Mouse (Mus musculus): Measurements from ENCODE around the gene Hmgn1. TPM values are rescaled to one million over a fixed set of nuclear protein-coding genes. Genes with fewer than 3 reads are reported as not detected.

The Hmgn1 gene
- polyA plus RNA-seq, 1 experiment from 2014 or later: 536 TPM

- Histone ChIP-seq H3K9me3 (replicated peaks; ENCODE audit: control insufficient read depth, low read length) (no peaks in the 10 kb centered on the region), H3K36me3 (ENCODE audit: control insufficient read depth, insufficient read depth, low read length) (peaks cover 14% of the 10 kb centered on the region), H3K27me3 (replicated peaks; ENCODE audit: control insufficient read depth, insufficient read depth, low read length) (no peaks in the 10 kb centered on the region), H3K9ac (ENCODE audit: low read length) (peak overlapping the region; percentile 87), H3K4me1 (ENCODE audit: control insufficient read depth, insufficient read depth, low read length) (peaks cover 7% of the 10 kb centered on the region; the same call in 1 of the 2 replicates), H3K4me2 (ENCODE audit: low read length) (peak overlapping the region; percentile 96), H3K27ac (ENCODE audit: low read depth, low read length) (peak overlapping the region; percentile 74), H3K4me3 (ENCODE audit: low read depth, low read length) (peak overlapping the region; percentile 48)
- 1% methylated on average over 67 of the region's 67 CpGs for WGBS
- DNase-seq (ENCODE audit: low spot score) (peak; percentile 67), ATAC-seq (peak; percentile 80)
Observed at GRCm38 (mm10) chr16:96159091-96159731, 31.7 kb upstream of the Hmgn1 start.

- peak overlapping the region; percentile 87 for H3K9ac ChIP-seq (ENCODE audit: low read length)
- no peaks in the 10 kb centered on the region for H3K27me3 ChIP-seq (replicated peaks; ENCODE audit: control insufficient read depth, insufficient read depth, low read length)
- ATAC-seq: peak; percentile 21; the same call in 1 of the 2 replicates
- H3K36me3 ChIP-seq (ENCODE audit: control insufficient read depth, insufficient read depth, low read length): peaks cover 20% of the 10 kb centered on the region
- DNase-seq (ENCODE audit: low spot score): no peak
- peaks cover 7% of the 10 kb centered on the region; the same call in 1 of the 2 replicates for H3K4me1 ChIP-seq (ENCODE audit: control insufficient read depth, insufficient read depth, low read length)
- peak overlapping the region; percentile 48 for H3K4me3 ChIP-seq (ENCODE audit: low read depth, low read length)
- no peaks in the 10 kb centered on the region for H3K9me3 ChIP-seq (replicated peaks; ENCODE audit: control insufficient read depth, low read length)
- WGBS: 63% methylated on average over 12 of the region's 12 CpGs
- H3K27ac ChIP-seq (ENCODE audit: low read depth, low read length): no peak overlapping the region
- peak overlapping the region; percentile 96 for H3K4me2 ChIP-seq (ENCODE audit: low read length)
Observed at GRCm38 (mm10) chr16:96158511-96159080, 31.1 kb upstream of the Hmgn1 start.

DNA sequence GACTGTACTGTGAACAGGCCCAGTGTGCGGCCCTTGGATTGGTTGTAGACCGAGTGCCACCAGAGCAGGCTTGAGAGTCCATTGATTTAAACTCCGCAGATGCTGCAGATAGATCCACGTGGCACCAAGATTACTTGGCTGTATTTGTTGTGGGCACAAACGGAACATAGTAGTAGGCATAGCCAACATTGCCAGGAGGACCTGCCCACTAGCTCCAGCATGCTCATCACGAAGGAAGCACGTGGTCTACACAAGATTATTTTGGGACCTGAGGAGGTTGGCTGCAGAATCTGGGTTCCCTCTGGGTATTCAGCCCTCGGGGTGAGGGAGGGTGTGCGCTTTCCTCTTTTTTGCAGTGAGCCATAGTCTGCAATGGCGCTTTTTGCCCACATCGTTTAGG is 29.6 kb upstream of the Hmgn1 start:
- WGBS: 86% methylated on average over 11 of the region's 11 CpGs
- Histone ChIP-seq H3K4me2 (ENCODE audit: low read length) (no peak overlapping the region), H3K27ac (ENCODE audit: low read depth, low read length) (no peak overlapping the region), H3K27me3 (replicated peaks; ENCODE audit: control insufficient read depth, insufficient read depth, low read length) (no peaks in the 10 kb centered on the region), H3K36me3 (ENCODE audit: control insufficient read depth, insufficient read depth, low read length) (peaks cover 34% of the 10 kb centered on the region), H3K4me1 (ENCODE audit: control insufficient read depth, insufficient read depth, low read length) (peaks cover 7% of the 10 kb centered on the region; the same call in 1 of the 2 replicates), H3K9ac (ENCODE audit: low read length) (no peak overlapping the region), H3K9me3 (replicated peaks; ENCODE audit: control insufficient read depth, low read length) (no peaks in the 10 kb centered on the region), H3K4me3 (ENCODE audit: low read depth, low read length) (no peak overlapping the region)
- DNase-seq (ENCODE audit: low spot score) (no peak), ATAC-seq (no peak)

GRCm38 (mm10) chr16:96156019-96156418 is 28.5 kb upstream of the Hmgn1 start:
- no peak for ATAC-seq
- Histone ChIP-seq H3K4me3 (ENCODE audit: low read depth, low read length) (no peak overlapping the region), H3K27ac (ENCODE audit: low read depth, low read length) (no peak overlapping the region), H3K27me3 (replicated peaks; ENCODE audit: control insufficient read depth, insufficient read depth, low read length) (no peaks in the 10 kb centered on the region), H3K9ac (ENCODE audit: low read length) (no peak overlapping the region), H3K9me3 (replicated peaks; ENCODE audit: control insufficient read depth, low read length) (no peaks in the 10 kb centered on the region), H3K4me1 (ENCODE audit: control insufficient read depth, insufficient read depth, low read length) (peaks cover 7% of the 10 kb centered on the region; the same call in 1 of the 2 replicates), H3K4me2 (ENCODE audit: low read length) (no peak overlapping the region), H3K36me3 (ENCODE audit: control insufficient read depth, insufficient read depth, low read length) (peaks cover 34% of the 10 kb centered on the region)
- DNase-seq (ENCODE audit: low spot score): peak; percentile 49
- WGBS: 81% methylated on average over 8 of the region's 8 CpGs

DNA sequence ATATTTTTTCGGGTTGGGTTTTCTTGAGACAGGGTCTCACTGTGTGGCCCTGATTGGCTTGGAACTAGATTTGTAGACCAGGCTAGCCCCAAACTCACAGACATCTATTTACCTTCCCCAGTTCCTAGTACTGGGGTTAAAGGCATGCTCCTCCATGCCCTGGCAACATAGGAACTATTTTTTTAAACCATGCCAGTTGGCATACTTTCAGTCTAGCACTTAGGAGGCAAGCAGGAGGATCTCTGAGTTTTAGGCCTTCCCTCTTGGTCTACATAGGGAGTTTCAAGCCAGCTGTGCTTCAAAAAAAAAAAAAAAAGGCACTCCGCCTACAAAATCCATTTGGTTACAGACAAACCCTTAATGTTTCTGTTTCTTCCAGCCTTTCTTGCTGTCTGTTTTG is 26.9 kb upstream of the Hmgn1 start:
- DNase-seq (ENCODE audit: low spot score): no peak
- H3K27ac ChIP-seq (ENCODE audit: low read depth, low read length): no peak overlapping the region
- H3K36me3 ChIP-seq (ENCODE audit: control insufficient read depth, insufficient read depth, low read length): peaks cover 34% of the 10 kb centered on the region
- ATAC-seq: no peak
- H3K4me1 ChIP-seq (ENCODE audit: control insufficient read depth, insufficient read depth, low read length): peaks cover 7% of the 10 kb centered on the region; the same call in 1 of the 2 replicates
- H3K4me3 ChIP-seq (ENCODE audit: low read depth, low read length): no peak overlapping the region
- WGBS: 96% methylated on average over 2 of the region's 2 CpGs
- H3K9ac ChIP-seq (ENCODE audit: low read length): no peak overlapping the region
- no peak overlapping the region for H3K4me2 ChIP-seq (ENCODE audit: low read length)
- no peaks in the 10 kb centered on the region for H3K9me3 ChIP-seq (replicated peaks; ENCODE audit: control insufficient read depth, low read length)
- H3K27me3 ChIP-seq (replicated peaks; ENCODE audit: control insufficient read depth, insufficient read depth, low read length): no peaks in the 10 kb centered on the region

DNA sequence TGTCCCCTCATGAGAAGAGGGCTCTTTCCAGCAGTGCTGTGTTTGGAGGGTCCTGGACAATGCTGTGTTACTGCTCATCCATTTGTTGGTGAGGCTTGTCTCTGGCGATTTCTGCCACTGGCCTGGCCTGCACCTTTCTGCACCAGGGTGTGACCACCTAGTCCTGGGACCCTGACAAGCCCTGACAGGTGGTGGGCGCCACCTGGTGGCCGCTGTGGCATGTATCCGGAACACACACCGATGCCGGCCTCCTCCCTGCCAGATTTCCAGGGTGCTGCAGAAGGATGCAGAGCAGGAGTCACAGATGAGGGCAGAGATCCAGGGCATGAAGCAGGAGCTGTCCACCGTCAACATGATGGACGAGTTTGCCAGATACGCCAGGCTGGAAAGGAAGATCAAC is 24.0 kb upstream of the Hmgn1 start:
- no peak overlapping the region for H3K27ac ChIP-seq (ENCODE audit: low read depth, low read length)
- H3K9ac ChIP-seq (ENCODE audit: low read length): no peak overlapping the region
- DNase-seq (ENCODE audit: low spot score) (peak; percentile 69), ATAC-seq (peak; percentile 30)
- H3K36me3 ChIP-seq (ENCODE audit: control insufficient read depth, insufficient read depth, low read length): peaks cover 40% of the 10 kb centered on the region
- 31% methylated on average over 9 of the region's 9 CpGs for WGBS
- H3K27me3 ChIP-seq (replicated peaks; ENCODE audit: control insufficient read depth, insufficient read depth, low read length): no peaks in the 10 kb centered on the region
- no peaks in the 10 kb centered on the region for H3K9me3 ChIP-seq (replicated peaks; ENCODE audit: control insufficient read depth, low read length)
- H3K4me3 ChIP-seq (ENCODE audit: low read depth, low read length): no peak overlapping the region
- H3K4me2 ChIP-seq (ENCODE audit: low read length): no peak overlapping the region
- H3K4me1 ChIP-seq (ENCODE audit: control insufficient read depth, insufficient read depth, low read length): peaks cover 1% of the 10 kb centered on the region; the same call in 1 of the 2 replicates

DNA sequence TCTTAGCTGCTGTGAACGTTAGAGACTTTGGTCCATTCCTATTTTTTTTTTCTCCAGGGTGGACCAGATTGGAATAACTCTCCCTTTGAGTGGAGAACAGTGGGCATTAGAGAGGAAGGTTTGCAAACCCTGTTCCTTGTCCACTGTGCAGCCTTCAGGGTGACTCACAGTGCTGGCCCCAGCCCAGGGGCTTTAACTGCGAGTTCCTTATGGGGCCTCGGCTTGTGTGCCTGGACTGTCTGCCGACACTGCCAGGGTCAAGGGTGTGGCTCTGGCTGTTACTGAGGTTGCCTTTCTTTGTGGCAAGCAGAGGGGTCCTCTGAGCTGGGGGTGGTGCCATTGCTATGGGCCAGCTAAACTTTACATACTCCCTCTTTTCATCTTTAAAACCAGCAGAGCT is 23.5 kb upstream of the Hmgn1 start:
- H3K27me3 ChIP-seq (replicated peaks; ENCODE audit: control insufficient read depth, insufficient read depth, low read length): no peaks in the 10 kb centered on the region
- H3K4me1 ChIP-seq (ENCODE audit: control insufficient read depth, insufficient read depth, low read length): peaks cover 7% of the 10 kb centered on the region
- WGBS: 84% methylated on average over 4 of the region's 4 CpGs
- H3K27ac ChIP-seq (ENCODE audit: low read depth, low read length): no peak overlapping the region
- ATAC-seq (no peak), DNase-seq (ENCODE audit: low spot score) (no peak)
- no peak overlapping the region for H3K9ac ChIP-seq (ENCODE audit: low read length)
- H3K9me3 ChIP-seq (replicated peaks; ENCODE audit: control insufficient read depth, low read length): no peaks in the 10 kb centered on the region
- no peak overlapping the region for H3K4me3 ChIP-seq (ENCODE audit: low read depth, low read length)
- H3K36me3 ChIP-seq (ENCODE audit: control insufficient read depth, insufficient read depth, low read length): peaks cover 37% of the 10 kb centered on the region
- no peak overlapping the region for H3K4me2 ChIP-seq (ENCODE audit: low read length)

GRCm38 (mm10) chr16:96149311-96149710 is 21.8 kb upstream of the Hmgn1 start:
- no peak overlapping the region for H3K9ac ChIP-seq (ENCODE audit: low read length)
- no peak for DNase-seq (ENCODE audit: low spot score)
- peaks cover 9% of the 10 kb centered on the region for H3K4me1 ChIP-seq (ENCODE audit: control insufficient read depth, insufficient read depth, low read length)
- H3K27me3 ChIP-seq (replicated peaks; ENCODE audit: control insufficient read depth, insufficient read depth, low read length): no peaks in the 10 kb centered on the region
- no peak overlapping the region for H3K27ac ChIP-seq (ENCODE audit: low read depth, low read length)
- ATAC-seq: no peak
- no peak overlapping the region for H3K4me3 ChIP-seq (ENCODE audit: low read depth, low read length)
- 75% methylated on average over 9 of the region's 9 CpGs for WGBS
- no peak overlapping the region for H3K4me2 ChIP-seq (ENCODE audit: low read length)
- H3K9me3 ChIP-seq (replicated peaks; ENCODE audit: control insufficient read depth, low read length): no peaks in the 10 kb centered on the region
- H3K36me3 ChIP-seq (ENCODE audit: control insufficient read depth, insufficient read depth, low read length): peaks cover 26% of the 10 kb centered on the region

DNA sequence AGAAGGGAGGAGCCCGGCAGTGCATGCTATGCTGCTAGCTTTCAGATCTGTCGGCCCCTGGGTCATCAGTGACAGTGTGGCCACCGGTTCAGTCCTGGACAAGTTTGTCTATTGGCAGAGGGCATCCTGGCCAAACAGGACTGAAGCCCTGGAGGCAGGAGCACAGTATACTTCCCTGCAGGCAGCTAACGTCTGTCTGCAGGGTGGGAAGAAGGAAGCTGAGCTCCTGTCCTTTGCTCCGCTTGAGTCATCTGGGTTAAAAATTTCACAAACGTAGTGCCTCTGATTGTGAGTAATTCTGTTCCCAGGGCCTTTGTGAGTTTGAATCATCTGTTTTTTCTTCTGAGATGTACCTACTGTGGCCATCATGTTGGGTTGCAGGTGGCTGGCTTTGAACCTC is 21.3 kb upstream of the Hmgn1 start:
- Histone ChIP-seq H3K36me3 (ENCODE audit: control insufficient read depth, insufficient read depth, low read length) (peaks cover 22% of the 10 kb centered on the region), H3K9me3 (replicated peaks; ENCODE audit: control insufficient read depth, low read length) (no peaks in the 10 kb centered on the region), H3K4me3 (ENCODE audit: low read depth, low read length) (no peak overlapping the region), H3K4me1 (ENCODE audit: control insufficient read depth, insufficient read depth, low read length) (peaks cover 9% of the 10 kb centered on the region), H3K27ac (ENCODE audit: low read depth, low read length) (no peak overlapping the region), H3K4me2 (ENCODE audit: low read length) (no peak overlapping the region), H3K27me3 (replicated peaks; ENCODE audit: control insufficient read depth, insufficient read depth, low read length) (no peaks in the 10 kb centered on the region), H3K9ac (ENCODE audit: low read length) (no peak overlapping the region)
- ATAC-seq (no peak), DNase-seq (ENCODE audit: low spot score) (no peak)
- WGBS: 86% methylated on average over 6 of the region's 6 CpGs

Data from forebrain, embryonic 14.5 days (tissue).